8 mouse cellular contexts compared by ENCODE assay signal in genomic region chr5:137293282-137293681, GRCm38 (mm10). TPM values are rescaled to one million over a fixed set of nuclear protein-coding genes. Genes with fewer than 3 reads are reported as not detected.
DNase-seq lines count a peak whose midpoint lies in the region; ATAC-seq lines count a peak whose summit lies in the region.

No protein-coding gene starts in this region.

- under 1% methylated on average over 15 of the region's 15 CpGs for WGBS in hindbrain, embryonic 14.5 days

- H3K27ac ChIP-seq in hindbrain, embryonic 14.5 days = peak overlapping the region; percentile 84

- H3K9me3 ChIP-seq in hindbrain, embryonic 14.5 days (ENCODE audit: control insufficient read depth, low read length) = no peaks in the 10 kb centered on the region

- H3K27me3 ChIP-seq in hindbrain, embryonic 14.5 days (ENCODE audit: control insufficient read depth, insufficient read depth, low read length) = peaks cover 33% of the 10 kb centered on the region

- H3K9ac ChIP-seq in hindbrain, embryonic 14.5 days = peak overlapping the region; percentile 67

- H3K4me1 ChIP-seq in hindbrain, embryonic 14.5 days (replicated peaks; ENCODE audit: control insufficient read depth, insufficient read depth, low read length) = peaks cover 25% of the 10 kb centered on the region

- H3K4me3 ChIP-seq in hindbrain, embryonic 14.5 days (replicated peaks; ENCODE audit: low read length) = peak overlapping the region; percentile 47

- no peak for ATAC-seq in hindbrain, embryonic 14.5 days (ENCODE audit: low FRiP score)
- peak; percentile 62 for ATAC-seq in megakaryocyte, adult 5-6 weeks (ENCODE audit: poor library complexity, severe bottlenecking)

- H3K36me3 ChIP-seq in hindbrain, embryonic 14.5 days (replicated peaks; ENCODE audit: control insufficient read depth, insufficient read depth) = peaks cover 37% of the 10 kb centered on the region

- peak; percentile 85 for DNase-seq in R1 (ENCODE audit: low read depth, low spot score)
- peak; percentile 90 for DNase-seq in cerebellum, adult 9-11 months
- peak; percentile 70 to 72 for DNase-seq in frontal cortex, postnatal 36 days (ENCODE audit: low spot score in 2 of 2)
- DNase-seq in hindbrain, embryonic 14.5 days (ENCODE audit: low spot score) = peak; percentile 49
- peak; percentile 58 to 81 for DNase-seq in left cerebral cortex, adult 8-10 months (ENCODE audit: low spot score in 2 of 2)
- DNase-seq in right cerebral cortex, postnatal 25 days = peak; percentile 81
- peak; percentile 72 to 82 for DNase-seq in urinary bladder, postnatal 4 days (ENCODE audit: low spot score in 2 of 2)

- H3K4me2 ChIP-seq in hindbrain, embryonic 14.5 days (replicated peaks) = peak overlapping the region; percentile 94

RNA-seq across cellular contexts. Expression of gene Ufsp1, which starts 1.1 kb away (rescaled TPM):
- polyA plus RNA-seq in hindbrain, embryonic 14.5 days (2014; fragmentation: Nextera tagmentation; extraction: Ambion mirVana) = 22.3 and 22.6 TPM in 2 replicates
- total RNA-seq in left cerebral cortex, adult 8-10 months (2022) = 10 to 100 TPM; 14.0 to 16.8 (median 16.1) TPM
- 0.18 and 1.4 TPM in 2 replicates for total RNA-seq in megakaryocyte, adult 5-6 weeks (2015)
- total RNA-seq in megakaryocyte, adult 5-6 weeks (2017) = 0.24 and 0.59 TPM in 2 replicates

RNA-seq across cellular contexts. Expression of gene Ache, which starts 6.0 kb away (rescaled TPM):
- polyA plus RNA-seq in hindbrain, embryonic 14.5 days (2014; fragmentation: Nextera tagmentation; extraction: Ambion mirVana) = 56.7 and 68.4 TPM in 2 replicates
- total RNA-seq in left cerebral cortex, adult 8-10 months (2022) = 10 to 100 TPM; 67.5 to 73.8 (median 70.9) TPM
- 0.09 and 0.50 TPM in 2 replicates for total RNA-seq in megakaryocyte, adult 5-6 weeks (2015)
- total RNA-seq in megakaryocyte, adult 5-6 weeks (2017) = 0.07 and 0.08 TPM in 2 replicates

RNA-seq across cellular contexts. Expression of gene Srrt, which starts 14.2 kb away (rescaled TPM):
- polyA plus RNA-seq in hindbrain, embryonic 14.5 days (2014; fragmentation: Nextera tagmentation; extraction: Ambion mirVana) = 75.0 and 81.0 TPM in 2 replicates
- total RNA-seq in left cerebral cortex, adult 8-10 months (2022) = 100 to 1,000 TPM; 164 to 219 (median 188) TPM
- total RNA-seq in megakaryocyte, adult 5-6 weeks (2015) = 71.9 and 97.1 TPM in 2 replicates
- 158 and 222 TPM in 2 replicates for total RNA-seq in megakaryocyte, adult 5-6 weeks (2017)

RNA-seq across cellular contexts. Expression of gene Trip6, which starts 20.9 kb away (rescaled TPM):
- polyA plus RNA-seq in hindbrain, embryonic 14.5 days (2014; fragmentation: Nextera tagmentation; extraction: Ambion mirVana) = 11.1 and 12.2 TPM in 2 replicates
- total RNA-seq in left cerebral cortex, adult 8-10 months (2022) = 1 to 10 TPM; 3.9 to 7.6 (median 5.1) TPM
- 4.1 and 4.2 TPM in 2 replicates for total RNA-seq in megakaryocyte, adult 5-6 weeks (2015)
- total RNA-seq in megakaryocyte, adult 5-6 weeks (2017) = 2.1 and 2.9 TPM in 2 replicates

RNA-seq across cellular contexts. Expression of gene Slc12a9, which starts 40.1 kb away (rescaled TPM):
- 14.9 and 17.6 TPM in 2 replicates for polyA plus RNA-seq in hindbrain, embryonic 14.5 days (2014; fragmentation: Nextera tagmentation; extraction: Ambion mirVana)
- total RNA-seq in left cerebral cortex, adult 8-10 months (2022) = 10 to 100 TPM; 24.4 to 28.0 (median 26.5) TPM
- total RNA-seq in megakaryocyte, adult 5-6 weeks (2015) = 12.8 and 13.4 TPM in 2 replicates
- 20.9 and 21.6 TPM in 2 replicates for total RNA-seq in megakaryocyte, adult 5-6 weeks (2017)

Comparison
In these comparisons a context has a peak if more than half of its experiments do, and no peak if none do; other contexts are left out.
1. RNA of gene Ufsp1, which starts 1.1 kb away (total RNA-seq): 14.0 to 16.8 TPM in left cerebral cortex, adult 8-10 months; 0.18 to 1.4 TPM in megakaryocyte, adult 5-6 weeks; every median in the first group is over 4 times any median in the second.
2. RNA of gene Ache, which starts 6.0 kb away (total RNA-seq): 67.5 to 73.8 TPM in left cerebral cortex, adult 8-10 months; 0.07 to 0.50 TPM in megakaryocyte, adult 5-6 weeks; every median in the first group is over 10 times any median in the second.
3. Peak in every context shown above with its lines, with median percentiles within 50 percentile points of each other: DNase-seq.